Mouse (Mus musculus) intestine, embryonic 15.5 days (tissue): ENCODE measurements around the gene Gm36210. TPM values are rescaled to one million over a fixed set of nuclear protein-coding genes. Genes with fewer than 3 reads are reported as not detected.

Source experiments
- ATAC-seq: fragments of 200-750 bp; cut with Nextera tagmentation; 2 replicates; pipeline ENCODE4 v1.8.0; 2017; ENCODE audit warnings: moderate TSS enrichment, moderate library complexity
- H3K27ac ChIP-seq: fragments of 300-500 bp; sonication (generic); 2 replicates; pipeline ENCODE4 v1.5.1; 2015; ENCODE audit warnings: mild to moderate bottlenecking, inconsistent platforms
- H3K27me3 ChIP-seq: fragments of 300-500 bp; sonication (generic); replicated peaks from 2 replicates; pipeline ENCODE4 v1.6.1; 2015; ENCODE audit warnings: inconsistent platforms
- H3K36me3 ChIP-seq: fragments of 300-500 bp; sonication (generic); 2 replicates; pipeline ENCODE4 v1.6.1; 2015; ENCODE audit warnings: inconsistent platforms
- H3K4me1 ChIP-seq: fragments of 300-500 bp; sonication (generic); replicated peaks from 2 replicates; pipeline ENCODE4 v1.6.1; 2015; ENCODE audit warnings: inconsistent platforms
- H3K4me2 ChIP-seq: fragments of 300-500 bp; sonication (generic); replicated peaks from 2 replicates; pipeline ENCODE4 v1.6.1; 2015; ENCODE audit warnings: mild to moderate bottlenecking, inconsistent platforms
- H3K4me3 ChIP-seq: fragments of 300-500 bp; sonication (generic); replicated peaks from 2 replicates; pipeline ENCODE4 v1.5.1; 2015; ENCODE audit warnings: inconsistent platforms
- H3K9ac ChIP-seq: fragments of 300-500 bp; sonication (generic); 2 replicates; pipeline ENCODE4 v1.6.1; 2015; ENCODE audit warnings: inconsistent platforms
- H3K9me3 ChIP-seq: fragments of 300-500 bp; sonication (generic); 2 replicates; pipeline ENCODE4 v1.6.1; 2016; ENCODE audit warnings: inconsistent platforms
- WGBS: fragments of 180-500 bp; shearing (Covaris S2); methylation state at CpG from one replicate; pipeline ENCODE4 v1.1.7; 2015; 5-methylcytosine and 5-hydroxymethylcytosine counted together
- polyA plus RNA-seq: library from polyadenylated mRNA; unstranded; fragments of >200 nt; fragmentation: Nextera tagmentation; extraction: Ambion mirVana; gene quantifications from 2 replicates; pipeline ENCODE4 v1.2.1, GENCODE M21; 2015

Gene Gm36210
- polyA plus RNA-seq, 1 experiment from 2014 or later = not detected

DNA sequence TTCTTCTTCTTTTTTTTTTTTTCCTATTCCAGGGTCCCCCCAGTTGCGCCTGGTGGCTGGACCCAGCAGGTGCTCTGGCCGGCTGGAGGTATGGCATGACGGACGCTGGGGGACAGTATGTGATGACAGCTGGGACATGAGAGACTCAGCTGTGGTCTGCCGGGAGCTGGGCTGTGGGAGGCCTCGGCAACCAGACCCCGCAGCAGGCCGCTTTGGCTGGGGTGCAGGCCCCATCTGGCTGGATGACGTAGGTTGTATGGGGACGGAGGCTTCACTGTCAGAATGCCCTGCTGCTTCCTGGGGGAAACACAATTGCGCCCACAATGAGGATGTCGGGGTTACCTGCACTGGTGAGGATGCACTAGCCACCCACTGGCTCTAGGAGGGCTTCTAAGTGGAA, 26.8 kb upstream of the Gm36210 start:
- ATAC-seq = no peak
- Histone ChIP-seq H3K4me2 (no peak overlapping the region), H3K4me3 (no peak overlapping the region), H3K36me3 (no peaks in the 10 kb centered on the region), H3K27me3 (no peaks in the 10 kb centered on the region), H3K9ac (no peak overlapping the region), H3K4me1 (no peaks in the 10 kb centered on the region), H3K27ac (no peak overlapping the region), H3K9me3 (0 out of 2 replicates have a peak, but pooled peaks cover 3% of the 10 kb centered on the region)
- 77% methylated on average over 12 of the region's 12 CpGs for WGBS

DNA sequence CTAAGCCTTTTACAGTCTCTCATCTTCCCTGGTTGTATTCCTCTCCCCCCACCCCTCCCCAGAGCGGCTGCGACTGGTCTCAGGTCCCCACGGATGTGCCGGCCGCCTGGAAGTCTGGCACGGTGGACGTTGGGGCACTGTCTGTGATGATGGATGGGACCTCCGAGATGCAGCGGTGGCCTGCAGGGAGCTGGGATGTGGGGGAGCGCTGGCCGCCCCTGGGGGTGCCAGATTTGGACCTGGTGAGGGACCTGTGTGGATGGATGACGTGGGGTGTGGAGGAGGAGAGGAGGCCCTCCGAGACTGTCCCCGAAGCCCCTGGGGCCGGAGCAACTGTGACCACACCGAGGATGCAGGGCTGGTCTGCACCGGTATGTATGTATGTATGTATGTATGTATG, 22.0 kb upstream of the Gm36210 start:
- H3K27ac ChIP-seq = no peak overlapping the region
- ATAC-seq = no peak

DNA sequence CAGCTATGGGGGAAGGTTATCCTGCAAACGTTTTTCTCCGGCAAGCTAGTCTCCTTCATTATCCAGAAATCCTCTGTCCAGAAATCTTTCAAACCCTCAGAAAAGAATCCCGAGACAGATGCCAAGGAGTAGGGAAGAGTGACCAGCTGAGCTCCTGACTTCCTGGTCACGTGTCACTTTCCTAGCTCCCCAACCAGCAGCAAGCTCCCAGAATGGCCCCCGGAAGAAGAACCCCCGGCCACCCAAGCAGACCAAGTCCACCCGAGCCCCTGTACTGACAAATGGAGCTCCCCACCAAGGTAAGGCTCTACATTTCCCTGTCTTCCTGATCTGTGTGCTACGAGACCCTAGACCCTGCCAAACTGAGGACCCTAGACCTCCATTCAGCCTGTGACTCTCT, 21.4 kb upstream of the Gm36210 start:
- H3K27ac ChIP-seq = no peak overlapping the region
- WGBS = 54% methylated on average over 8 of the region's 8 CpGs

More for the DNA sequence above, 22.0 kb upstream of the Gm36210 start:
- no peak overlapping the region for H3K4me2 ChIP-seq
- peaks cover 31% of the 10 kb centered on the region for H3K4me1 ChIP-seq
- 61% methylated on average over 17 of the region's 17 CpGs for WGBS
- H3K36me3 ChIP-seq = no peaks in the 10 kb centered on the region
- H3K9ac ChIP-seq = no peak overlapping the region
- no peaks in the 10 kb centered on the region for H3K9me3 ChIP-seq
- no peak overlapping the region for H3K4me3 ChIP-seq
- H3K27me3 ChIP-seq = no peaks in the 10 kb centered on the region

DNA sequence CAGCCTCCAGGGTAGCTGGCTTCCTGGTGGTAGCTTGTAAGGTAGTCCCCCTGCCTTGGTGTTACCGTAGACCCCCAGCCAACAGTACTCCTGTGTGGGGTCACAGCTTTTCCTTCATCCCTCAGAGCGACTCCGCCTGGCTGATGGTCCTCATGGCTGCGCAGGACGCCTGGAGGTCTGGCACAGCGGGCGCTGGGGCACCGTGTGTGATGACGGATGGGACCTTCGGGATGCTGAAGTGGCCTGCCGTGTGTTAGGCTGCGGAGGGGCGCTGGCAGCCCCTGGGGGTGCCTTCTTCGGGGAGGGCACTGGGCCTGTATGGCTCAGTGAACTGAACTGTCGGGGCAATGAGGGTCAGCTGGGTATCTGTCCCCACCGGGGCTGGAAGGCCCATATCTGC, 20.5 kb upstream of the Gm36210 start:
- H3K36me3 ChIP-seq = no peaks in the 10 kb centered on the region
- H3K27me3 ChIP-seq = no peaks in the 10 kb centered on the region
- H3K4me2 ChIP-seq = no peak overlapping the region
- no peak overlapping the region for H3K9ac ChIP-seq
- H3K4me1 ChIP-seq = peaks cover 42% of the 10 kb centered on the region
- H3K9me3 ChIP-seq = no peaks in the 10 kb centered on the region
- 69% methylated on average over 16 of the region's 16 CpGs for WGBS
- ATAC-seq = no peak
- H3K27ac ChIP-seq = no peak overlapping the region
- H3K4me3 ChIP-seq = no peak overlapping the region

More for the DNA sequence above, 21.4 kb upstream of the Gm36210 start:
- Histone ChIP-seq H3K4me2 (peak overlapping the region; percentile 4; the same call in 1 of the 2 replicates), H3K9ac (no peak overlapping the region; the same call in 1 of the 2 replicates), H3K4me1 (peaks cover 38% of the 10 kb centered on the region), H3K36me3 (no peaks in the 10 kb centered on the region), H3K9me3 (no peaks in the 10 kb centered on the region), H3K27me3 (no peaks in the 10 kb centered on the region), H3K4me3 (no peak overlapping the region)
- ATAC-seq = no peak

DNA sequence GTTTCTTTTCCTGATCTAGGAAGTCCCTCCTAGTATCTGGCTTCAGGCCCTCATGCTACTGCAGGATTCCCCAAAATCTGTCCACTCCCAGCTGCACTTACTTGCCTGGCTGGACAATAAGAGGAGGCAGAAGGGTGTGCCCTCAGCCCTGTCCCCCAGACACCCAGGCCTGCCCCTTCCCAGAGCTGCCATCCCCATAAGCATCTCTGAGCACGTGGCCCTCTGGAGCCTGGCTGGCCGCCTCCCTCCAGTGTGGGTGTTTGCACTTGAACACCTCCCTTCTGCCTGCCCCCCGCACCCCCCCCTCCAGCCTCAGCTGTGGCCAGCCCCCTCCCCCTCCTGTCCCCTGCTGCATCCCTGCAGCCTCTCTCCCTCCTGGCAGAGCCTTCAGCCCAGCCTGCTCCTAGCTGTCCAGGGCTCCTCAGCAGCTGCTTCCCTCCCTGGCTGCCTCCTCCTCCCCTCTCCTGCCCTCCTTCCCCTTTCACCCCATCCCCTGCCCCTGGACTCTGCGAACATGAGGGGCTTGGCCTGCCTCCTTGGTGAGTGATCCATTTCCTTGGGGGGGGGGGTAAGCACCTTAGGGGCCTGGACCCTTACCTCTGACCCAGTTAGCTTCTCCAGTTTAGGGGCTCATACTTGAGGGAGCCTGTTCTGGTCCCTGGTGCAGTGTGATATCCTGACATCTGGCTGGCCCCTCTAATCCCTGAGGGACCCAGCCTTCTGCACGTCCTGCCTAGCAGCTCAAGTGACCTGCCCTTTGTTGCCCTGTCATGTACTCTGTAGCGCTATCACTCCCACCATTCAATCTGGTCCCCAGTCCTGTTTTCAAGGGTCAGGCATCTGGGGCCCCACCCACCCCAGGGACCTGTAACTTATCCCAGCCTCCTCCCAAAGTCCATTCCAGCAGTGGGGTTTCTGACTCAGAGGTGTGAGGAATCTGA, 19.4 kb upstream of the Gm36210 start, which contains the start of gene Ssc5d:
Gene Ssc5d (plus strand): TSS at position 345 of the 941 bp plus-strand sequence.
- Histone ChIP-seq H3K9ac (peak within 1 kb of the TSS; percentile 20; the same call in 1 of the 2 replicates), H3K4me2 (peak within 1 kb of the TSS; percentile 67), H3K36me3 (peaks cover 6% of the 10 kb centered on the region; the same call in 1 of the 2 replicates), H3K27ac (peak within 1 kb of the TSS; percentile 94), H3K4me3 (no peak within 1 kb of the TSS), H3K27me3 (no peaks in the 10 kb centered on the region), H3K9me3 (no peaks in the 10 kb centered on the region), H3K4me1 (peaks cover 46% of the 10 kb centered on the region)
- WGBS = 17% methylated on average over 6 of the region's 6 CpGs
- peak; percentile 52 for ATAC-seq

DNA sequence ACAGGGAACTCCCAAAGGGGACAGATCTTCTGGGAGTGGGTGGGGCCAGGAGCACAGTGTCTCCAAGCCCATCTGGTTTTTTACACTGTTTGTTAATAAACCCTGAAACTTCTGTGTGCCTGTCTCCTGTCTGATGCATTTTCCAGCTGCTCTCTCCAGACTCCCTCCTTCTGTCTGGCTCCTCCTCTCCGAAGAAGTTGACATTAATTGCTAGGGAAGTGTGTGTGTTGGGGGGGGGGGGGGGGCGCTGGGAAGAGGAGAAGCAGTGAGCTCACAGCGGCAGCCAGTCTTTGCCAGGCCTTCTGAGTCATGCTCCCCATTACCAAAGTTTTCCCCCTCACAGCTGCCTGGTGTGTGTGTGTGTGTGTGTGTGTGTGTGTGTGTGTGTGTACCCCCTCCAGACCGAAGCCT, 18.6 kb upstream of the Gm36210 start:
- Histone ChIP-seq H3K36me3 (peaks cover 12% of the 10 kb centered on the region), H3K27me3 (no peaks in the 10 kb centered on the region), H3K9ac (no peak overlapping the region), H3K4me2 (peak overlapping the region; percentile 67), H3K4me3 (no peak overlapping the region), H3K9me3 (no peaks in the 10 kb centered on the region), H3K27ac (peak overlapping the region; percentile 94), H3K4me1 (peaks cover 46% of the 10 kb centered on the region)
- ATAC-seq = peak; percentile 52
- WGBS = 6% methylated on average over 3 of the region's 4 CpGs

DNA sequence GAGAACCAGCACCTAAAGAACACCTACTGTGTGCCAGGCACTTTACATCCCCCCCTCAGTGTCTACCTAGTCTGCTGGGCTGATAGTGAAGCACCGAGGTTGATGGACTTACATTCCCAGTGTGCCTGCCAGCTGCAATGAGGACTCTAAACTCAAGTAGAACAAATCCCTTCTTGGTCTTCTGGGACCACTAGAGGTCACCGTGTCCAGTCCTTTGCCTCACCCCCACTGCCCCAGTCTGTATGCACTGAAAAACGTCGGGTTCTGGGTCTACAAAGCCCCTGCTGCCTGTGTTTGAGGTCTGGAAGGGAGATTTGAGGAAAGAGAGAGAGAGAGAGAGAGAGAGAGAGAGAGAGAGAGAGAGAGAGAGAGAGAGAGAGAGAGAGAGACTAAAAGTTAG, 18.2 kb upstream of the Gm36210 start:
- WGBS = 0% methylated on average over 4 of the region's 4 CpGs
- Histone ChIP-seq H3K27ac (peak overlapping the region; percentile 94), H3K4me2 (peak overlapping the region; percentile 67), H3K9ac (no peak overlapping the region), H3K9me3 (no peaks in the 10 kb centered on the region), H3K4me1 (peaks cover 46% of the 10 kb centered on the region), H3K4me3 (no peak overlapping the region), H3K36me3 (peaks cover 16% of the 10 kb centered on the region), H3K27me3 (no peaks in the 10 kb centered on the region)
- ATAC-seq = no peak

DNA sequence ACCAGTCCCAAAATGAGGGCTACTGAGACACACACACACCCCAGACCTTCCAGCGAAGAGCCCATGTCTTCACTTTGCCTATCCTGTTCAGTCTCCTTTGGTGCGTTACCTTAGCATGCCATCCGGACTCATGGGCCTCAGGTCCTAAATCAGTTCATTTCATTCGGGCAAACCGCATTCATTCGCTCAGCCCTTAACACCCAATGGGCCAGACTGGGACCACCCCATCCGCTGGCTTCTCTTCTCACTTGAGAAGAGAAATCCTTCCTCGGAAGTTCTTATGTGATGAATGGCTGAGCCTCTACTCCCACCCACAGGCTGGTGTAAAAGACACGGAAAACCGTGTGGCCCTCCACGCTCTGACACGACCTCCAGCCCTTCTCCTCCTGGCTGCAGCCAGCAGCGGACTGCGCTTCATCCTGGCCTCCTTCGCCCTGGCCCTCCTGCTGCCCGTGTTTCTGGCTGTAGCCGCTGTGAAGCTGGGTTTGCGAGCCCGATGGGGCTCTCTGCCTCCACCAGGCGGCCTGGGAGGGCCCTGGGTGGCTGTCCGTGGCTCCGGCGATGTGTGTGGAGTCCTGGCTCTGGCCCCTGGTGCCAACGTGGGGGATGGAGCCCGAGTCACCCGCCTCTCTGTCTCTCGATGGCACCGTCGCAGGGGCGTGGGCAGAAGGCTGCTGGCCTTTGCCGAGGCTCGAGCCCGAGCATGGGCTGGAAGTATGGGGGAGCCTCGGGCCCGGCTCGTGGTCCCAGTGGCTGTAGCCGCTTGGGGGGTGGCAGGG, 17.5 kb upstream of the Gm36210 start:
- Histone ChIP-seq H3K4me2 (peak overlapping the region; percentile 67), H3K9ac (peak overlapping the region; percentile 50), H3K27ac (peak overlapping the region; percentile 94), H3K4me3 (peak overlapping the region; percentile 19), H3K27me3 (no peaks in the 10 kb centered on the region), H3K36me3 (peaks cover 18% of the 10 kb centered on the region), H3K9me3 (no peaks in the 10 kb centered on the region), H3K4me1 (peaks cover 46% of the 10 kb centered on the region)
- WGBS = 8% methylated on average over 37 of the region's 37 CpGs
- no peak for ATAC-seq

DNA sequence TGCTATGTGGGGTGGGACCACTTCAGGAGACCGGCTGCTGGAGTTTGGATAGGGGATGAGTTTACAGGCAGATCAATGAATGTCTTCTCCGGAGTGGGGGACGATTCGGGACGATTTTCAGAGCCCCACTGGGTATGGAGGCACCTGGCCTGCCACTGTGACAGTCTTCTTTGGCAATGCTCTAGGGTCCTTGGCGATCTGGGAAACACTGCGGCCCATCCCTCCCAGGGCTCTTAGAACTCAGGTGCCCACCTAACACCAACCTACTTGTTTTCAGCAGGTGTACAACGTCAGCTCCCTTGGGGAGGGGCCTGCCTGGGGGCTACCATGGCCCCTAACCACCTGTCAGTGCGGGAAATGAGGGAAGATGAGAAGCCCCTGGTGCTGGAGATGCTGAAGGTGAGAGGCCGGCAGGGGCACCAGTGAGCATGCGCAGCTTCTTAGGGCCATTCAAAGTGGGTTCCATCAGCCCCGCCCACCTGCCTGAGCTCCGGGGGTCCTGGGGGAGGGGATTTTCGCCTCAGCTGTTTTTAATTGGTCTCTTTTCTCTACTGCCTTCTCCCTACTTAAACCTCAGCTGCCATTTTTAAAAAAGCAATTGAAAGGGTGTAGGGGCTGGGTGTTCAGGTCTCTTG, 16.7 kb upstream of the Gm36210 start:
- peak overlapping the region; percentile 25 for H3K4me3 ChIP-seq
- WGBS = 1% methylated on average over 14 of the region's 14 CpGs
- H3K9me3 ChIP-seq = no peaks in the 10 kb centered on the region
- H3K9ac ChIP-seq = no peak overlapping the region; the same call in 1 of the 2 replicates
- no peak for ATAC-seq
- H3K27ac ChIP-seq = peak overlapping the region; percentile 94
- peaks cover 24% of the 10 kb centered on the region for H3K36me3 ChIP-seq
- H3K4me1 ChIP-seq = peaks cover 46% of the 10 kb centered on the region
- H3K27me3 ChIP-seq = no peaks in the 10 kb centered on the region
- H3K4me2 ChIP-seq = peak overlapping the region; percentile 67

DNA sequence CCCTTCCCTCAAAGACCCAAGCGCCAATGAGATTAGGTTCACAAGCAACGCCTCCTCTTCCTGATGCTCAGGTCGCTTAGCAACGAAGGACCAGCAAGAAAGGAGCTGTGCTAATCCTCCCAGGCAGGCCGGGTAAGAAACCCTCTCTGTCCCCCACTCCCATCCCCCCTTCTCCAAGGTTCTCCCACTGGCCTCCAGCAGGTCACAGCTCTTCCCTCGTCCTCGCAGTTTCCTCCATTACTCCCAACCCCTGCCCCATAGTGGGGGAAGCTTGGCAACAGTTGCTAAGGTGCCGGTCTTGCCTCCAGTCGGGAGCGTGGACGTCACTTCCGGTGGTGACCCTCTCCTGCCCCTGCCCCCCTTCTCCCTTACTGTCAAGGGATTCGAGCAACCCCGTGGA, 16.2 kb upstream of the Gm36210 start:
- Histone ChIP-seq H3K4me2 (peak overlapping the region; percentile 67), H3K4me3 (peak overlapping the region; percentile 25), H3K36me3 (peaks cover 27% of the 10 kb centered on the region), H3K4me1 (peaks cover 46% of the 10 kb centered on the region), H3K27me3 (no peaks in the 10 kb centered on the region), H3K9me3 (no peaks in the 10 kb centered on the region), H3K27ac (peak overlapping the region; percentile 94; the same call in 1 of the 2 replicates), H3K9ac (no peak overlapping the region; the same call in 1 of the 2 replicates)
- WGBS = under 1% methylated on average over 14 of the region's 14 CpGs
- peak; percentile 33 for ATAC-seq

DNA sequence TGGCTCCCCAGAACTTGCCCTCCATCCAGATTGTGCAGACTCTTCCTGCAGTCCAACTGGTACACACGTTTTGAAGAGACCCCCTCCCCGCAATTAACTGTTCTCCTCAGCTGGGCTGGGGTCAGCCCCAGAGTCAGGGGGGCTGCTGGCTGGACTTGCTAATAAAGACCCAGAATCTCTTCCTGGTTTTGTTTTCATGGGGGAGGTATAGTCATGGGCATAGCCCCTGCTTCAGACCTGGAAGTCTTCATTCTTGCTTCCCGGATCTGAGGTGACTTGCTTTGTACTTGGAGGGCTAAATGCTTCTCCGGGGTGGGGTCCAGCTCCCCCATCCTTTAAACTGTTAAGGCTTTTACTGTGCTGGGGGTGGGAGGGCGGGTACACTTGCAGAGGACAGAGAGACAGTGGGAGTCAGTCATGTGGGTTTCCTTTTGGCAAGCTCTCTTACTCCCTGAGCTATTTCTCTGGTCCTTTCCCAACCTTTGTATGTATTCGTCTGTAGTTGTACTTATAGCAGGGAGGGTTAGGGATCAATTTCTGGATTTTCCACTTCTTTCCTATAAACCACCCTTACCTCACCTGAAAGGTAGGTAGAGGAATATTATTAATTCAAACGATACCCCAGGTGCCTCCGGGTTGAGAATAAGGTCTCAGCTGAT, 15.6 kb upstream of the Gm36210 start, which contains the start of gene Nat14:
Gene Nat14 (plus strand): TSS at position 205 of the 659 bp plus-strand sequence.
- 32% methylated on average over 8 of the region's 8 CpGs for WGBS
- peak within 1 kb of the TSS; percentile 94 for H3K27ac ChIP-seq
- peak within 1 kb of the TSS; percentile 25 for H3K4me3 ChIP-seq
- peak within 1 kb of the TSS; percentile 67 for H3K4me2 ChIP-seq
- H3K9ac ChIP-seq = no peak within 1 kb of the TSS; the same call in 1 of the 2 replicates
- H3K36me3 ChIP-seq = peaks cover 28% of the 10 kb centered on the region
- no peak for ATAC-seq
- no peaks in the 10 kb centered on the region for H3K27me3 ChIP-seq
- no peaks in the 10 kb centered on the region for H3K9me3 ChIP-seq
- H3K4me1 ChIP-seq = peaks cover 44% of the 10 kb centered on the region
